Mouse (Mus musculus): ENCODE results near the gene Ankrd61.
A peak's percentile ranks its signal among the peaks of the same experiment; 100 is the strongest.

The Ankrd61 gene

DNA sequence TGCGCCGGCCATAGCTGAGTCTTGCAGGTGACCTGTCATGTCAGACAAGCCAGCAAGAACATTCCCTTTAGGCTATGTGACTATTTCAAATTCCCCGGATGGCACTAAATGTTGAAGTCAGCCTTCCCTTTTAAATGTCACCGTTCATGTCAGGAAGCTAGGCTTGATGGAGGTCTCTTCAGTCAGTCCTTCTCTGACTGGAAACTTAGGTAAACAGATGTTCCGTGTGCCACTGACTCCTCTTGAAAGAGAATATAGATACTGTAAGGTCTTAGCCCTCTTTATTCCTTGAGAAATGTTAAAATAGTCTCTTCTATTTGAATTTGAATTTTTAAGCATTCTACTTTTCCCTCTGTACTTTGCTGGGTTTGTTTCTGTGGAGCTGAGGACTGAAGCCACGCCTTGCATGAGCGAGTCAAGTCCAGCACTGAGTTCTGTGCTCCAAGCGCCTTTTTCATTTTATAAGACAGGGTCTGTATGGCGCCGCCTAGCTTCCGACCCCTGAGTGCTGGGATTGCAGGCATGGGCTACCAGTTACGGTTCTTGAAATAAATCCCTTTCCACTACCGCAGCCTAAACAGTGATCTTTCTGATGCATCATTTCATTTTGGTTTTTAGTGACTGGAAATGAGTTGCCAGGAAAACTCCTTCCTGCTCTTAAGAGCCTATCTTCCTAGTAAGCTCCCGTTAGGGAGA is at the start of gene Ankrd61:
Gene Ankrd61 (minus strand): TSS at position 51 of the 696 bp plus-strand sequence.
- no peak for DNase-seq (ENCODE audit: low spot score)

DNA sequence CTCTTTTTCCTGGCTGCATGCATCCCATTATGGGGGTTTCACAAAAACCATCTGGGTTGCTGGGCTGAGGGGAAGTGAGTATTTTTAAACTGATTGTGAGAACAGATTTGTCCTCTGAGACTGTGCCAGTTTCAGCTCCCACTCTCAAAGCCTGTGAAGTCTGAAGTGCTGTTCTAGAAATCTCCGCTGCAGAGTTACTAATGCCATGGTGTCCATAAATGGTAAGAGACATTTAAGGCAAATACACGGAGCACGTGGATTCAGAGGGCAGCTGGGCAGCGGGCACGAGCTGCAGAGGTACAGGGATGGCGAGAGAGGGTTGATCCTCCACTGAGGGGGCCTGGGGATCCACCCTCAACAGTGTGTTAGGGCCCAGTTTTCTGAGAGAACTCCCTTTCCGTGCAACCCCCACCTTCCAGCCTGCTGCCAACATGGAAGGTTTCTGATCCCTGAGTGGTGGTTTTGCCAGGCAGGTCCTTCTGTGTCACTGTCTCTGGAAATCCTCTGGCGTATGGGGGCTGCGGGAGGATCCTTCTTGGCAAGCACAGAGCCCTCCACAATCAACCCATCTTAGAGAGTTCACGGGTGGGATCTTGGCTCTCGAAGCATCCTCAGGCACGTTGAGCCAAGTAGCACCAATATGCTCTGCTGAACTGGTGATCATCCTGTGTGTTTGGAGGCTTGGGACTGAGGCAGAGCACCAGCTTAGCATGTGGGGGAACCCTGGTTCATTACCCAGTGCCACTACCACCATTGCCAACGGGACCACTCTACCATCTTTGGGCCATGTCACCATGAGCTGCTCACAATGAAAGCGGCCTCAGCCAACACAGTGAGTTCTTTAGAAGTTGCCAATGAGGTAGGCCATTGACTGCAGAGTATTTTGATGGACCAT is 46.0 kb upstream of the Ankrd61 start:
- no peak for DNase-seq (ENCODE audit: low spot score)

DNA sequence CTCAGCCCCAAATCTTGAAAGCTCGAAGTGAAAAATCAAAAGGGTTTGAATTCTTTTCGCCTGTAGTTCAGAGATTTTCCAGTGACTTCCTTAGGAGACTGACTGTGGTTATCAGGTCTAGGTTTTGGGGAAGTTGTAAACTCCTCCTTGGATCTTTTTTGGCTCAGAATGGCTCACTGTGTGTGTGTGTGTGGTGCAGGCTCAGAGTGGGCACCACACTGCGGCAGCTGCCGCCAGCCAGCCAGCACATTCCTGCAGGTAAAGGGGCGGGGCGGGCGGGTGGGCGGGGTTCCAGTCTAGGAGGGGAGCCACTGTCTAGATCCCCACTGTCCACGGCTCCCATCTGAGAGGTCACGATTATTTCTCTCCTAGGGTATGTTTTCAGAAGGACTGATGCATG is 44.1 kb upstream of the Ankrd61 start:
- DNase-seq (ENCODE audit: low spot score), result no peak

GRCm38 (mm10) chr5:143936156-143936555 is 38.7 kb upstream of the Ankrd61 start:
- no peak for DNase-seq (ENCODE audit: low spot score)

DNA sequence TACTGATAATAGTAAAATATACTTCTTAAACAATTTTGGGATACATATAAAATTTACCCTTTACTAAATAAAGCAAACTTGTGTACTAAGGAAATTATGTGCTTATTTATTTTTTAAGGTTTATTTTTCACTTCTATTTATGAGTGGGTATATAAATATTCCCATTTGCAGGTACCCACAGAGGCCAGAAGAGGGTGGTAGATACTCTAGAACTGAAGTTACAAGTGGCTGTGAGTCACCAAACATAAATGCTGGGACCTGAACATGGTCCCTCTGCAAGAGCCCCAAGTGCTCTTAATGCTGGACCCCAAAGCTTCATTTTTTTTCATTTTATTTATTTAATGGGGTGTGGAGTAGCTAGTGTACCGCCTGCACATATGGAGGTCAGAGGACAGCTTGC is 36.4 kb upstream of the Ankrd61 start:
- no peak for DNase-seq (ENCODE audit: low spot score)

DNA sequence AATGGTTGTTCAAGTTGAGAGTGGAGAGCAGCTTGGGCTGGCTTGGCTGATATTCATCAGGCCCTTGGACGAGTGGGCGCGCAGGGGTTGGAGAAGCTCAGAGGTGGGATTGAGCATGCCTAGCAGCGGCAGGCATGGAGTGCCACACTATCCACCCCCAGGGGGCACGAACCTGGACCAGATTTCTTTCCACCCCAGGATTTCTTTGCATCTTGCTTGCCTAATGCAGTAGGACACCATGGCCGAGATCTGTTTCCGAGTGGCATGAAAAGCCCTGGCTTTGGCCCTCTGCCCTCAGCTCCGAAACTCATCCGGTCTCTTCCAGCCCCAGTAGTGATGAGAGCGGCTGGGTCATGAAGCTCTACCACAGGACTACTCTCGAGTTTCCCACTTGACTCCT is 35.9 kb upstream of the Ankrd61 start:
- no peak for DNase-seq (ENCODE audit: low spot score)

DNA sequence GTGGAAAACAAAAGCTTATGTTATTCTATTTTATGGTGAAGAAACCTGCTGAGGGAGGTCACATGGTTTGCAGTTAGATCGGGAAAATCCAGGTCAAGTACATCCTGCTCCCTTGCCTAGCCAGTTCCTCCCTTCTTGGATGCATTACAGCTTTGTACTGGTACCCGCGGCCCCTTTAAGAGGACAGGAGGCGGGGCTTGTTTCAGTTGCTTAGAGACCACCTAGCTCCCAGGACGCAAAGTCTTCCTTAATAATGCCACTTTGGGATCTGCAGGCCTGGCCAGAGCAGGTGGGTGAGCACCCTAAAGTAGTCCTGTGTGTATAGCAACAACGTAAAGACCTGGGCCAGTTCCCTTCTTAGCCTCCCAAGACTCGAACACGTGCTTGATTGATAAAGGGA is 35.3 kb upstream of the Ankrd61 start, which contains the start of gene Rsph10b:
Gene Rsph10b (plus strand): TSS at position 205 of the 400 bp plus-strand sequence.
- peak; percentile 52 for DNase-seq (ENCODE audit: low spot score)

DNA sequence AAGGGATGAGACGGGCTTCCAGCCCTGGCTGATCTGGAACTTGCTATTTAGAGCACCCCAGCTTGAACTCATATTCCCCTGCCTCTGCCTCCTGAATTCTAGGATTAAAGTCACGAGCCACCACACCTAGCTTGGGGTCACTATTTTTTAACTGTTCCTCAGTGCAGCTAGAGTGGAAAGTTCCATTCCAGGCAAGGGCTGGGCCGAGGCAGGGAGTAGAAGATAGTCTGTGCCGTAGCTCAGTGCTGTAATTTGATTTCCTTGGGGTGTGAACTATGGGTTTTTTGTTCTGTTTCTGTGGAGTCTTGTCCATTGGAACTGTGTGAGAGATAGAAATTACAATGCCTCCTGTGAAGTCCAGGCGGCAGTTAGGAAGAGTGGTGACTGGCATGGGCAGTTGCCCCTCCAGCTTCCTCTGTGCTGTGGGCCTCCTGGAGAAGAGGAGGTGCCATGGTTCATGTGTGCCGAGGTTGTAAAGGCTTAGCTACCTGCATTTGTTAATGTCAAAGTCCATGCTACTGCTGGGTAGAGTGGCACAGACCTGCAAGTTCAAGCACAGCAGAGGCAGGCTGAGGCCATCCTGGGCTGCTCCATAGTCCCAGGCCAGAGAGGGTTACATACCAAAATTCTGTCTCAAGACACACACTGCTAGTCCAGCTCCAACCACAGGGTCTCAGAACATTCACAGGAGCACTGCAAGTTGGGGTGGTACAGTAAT is 34.5 kb upstream of the Ankrd61 start:
- DNase-seq (ENCODE audit: low spot score), result no peak

DNA sequence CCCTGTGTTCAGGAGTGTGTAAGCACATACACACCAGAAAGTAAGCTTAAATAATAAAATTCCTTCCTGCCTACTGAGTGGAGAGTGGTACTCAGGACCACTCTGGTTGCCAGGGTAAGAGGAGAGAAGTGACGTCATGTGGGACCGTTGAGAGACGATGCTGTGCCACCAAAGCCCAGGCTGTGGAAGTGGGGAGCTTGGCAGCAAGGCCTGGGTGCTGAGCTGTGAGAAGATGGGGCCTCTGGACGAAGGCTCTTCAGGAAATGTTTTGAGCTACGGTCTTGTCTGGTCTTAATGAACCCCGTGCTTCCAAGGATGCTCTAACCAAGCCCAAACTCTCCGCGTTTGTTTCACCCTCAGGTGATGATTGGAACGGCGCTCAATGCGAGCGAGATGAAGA is 33.2 kb upstream of the Ankrd61 start:
- no peak for DNase-seq (ENCODE audit: low spot score)

GRCm38 (mm10) chr5:143929291-143929690 is 31.8 kb upstream of the Ankrd61 start:
- no peak for DNase-seq (ENCODE audit: low spot score)

DNA sequence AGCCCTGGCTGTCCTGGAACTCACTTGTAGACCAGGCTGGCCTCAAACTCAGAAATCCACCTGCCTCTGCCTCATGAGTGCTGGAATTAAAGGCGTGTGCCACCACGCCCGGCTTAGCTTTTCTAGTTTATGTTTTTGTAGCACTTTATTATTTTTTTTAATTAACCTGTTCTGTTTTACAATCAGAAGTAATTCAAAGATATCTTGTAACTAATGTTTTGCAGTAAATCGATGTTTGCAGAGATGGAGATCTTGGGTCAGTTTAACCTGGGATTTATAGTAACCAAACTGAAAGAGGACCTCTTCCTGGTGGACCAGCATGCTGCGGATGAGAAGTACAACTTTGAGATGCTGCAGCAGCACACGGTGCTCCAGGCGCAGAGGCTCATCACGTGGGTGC is 30.4 kb upstream of the Ankrd61 start, which contains the start of gene Gm42421:
Gene Gm42421 (plus strand): TSS at position 301 of the 400 bp plus-strand sequence.
- no peak for DNase-seq (ENCODE audit: low spot score)

DNA sequence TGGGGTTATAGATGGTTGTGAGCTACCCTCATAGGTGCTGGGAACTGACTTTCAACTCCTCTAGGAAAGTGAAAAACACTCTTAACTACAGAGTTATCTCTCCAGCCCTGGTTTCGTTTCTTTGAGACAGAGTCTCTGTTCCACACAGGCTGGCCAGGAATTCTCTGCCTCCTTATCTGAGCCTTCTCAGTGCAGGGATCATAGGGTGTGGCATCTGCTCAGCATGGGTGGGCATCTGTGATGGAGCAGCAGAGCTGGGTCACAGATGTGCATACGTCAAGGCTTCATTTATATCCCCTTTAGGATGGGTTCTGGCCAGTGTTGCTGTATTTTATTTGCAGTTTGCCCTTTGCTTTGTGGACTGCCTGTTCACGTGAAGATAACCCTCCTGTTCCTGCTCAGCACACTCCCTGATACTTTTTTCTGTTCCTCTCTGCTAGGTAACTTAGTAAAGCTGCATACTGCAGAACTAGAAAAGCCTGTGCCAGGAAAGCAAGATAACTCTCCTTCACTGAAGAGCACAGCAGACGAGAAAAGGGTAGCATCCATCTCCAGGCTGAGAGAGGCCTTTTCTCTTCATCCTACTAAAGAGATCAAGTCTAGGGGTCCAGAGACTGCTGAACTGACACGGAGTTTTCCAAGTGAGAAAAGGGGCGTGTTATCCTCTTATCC is 27.4 kb upstream of the Ankrd61 start:
- no peak for DNase-seq (ENCODE audit: low spot score)

DNA sequence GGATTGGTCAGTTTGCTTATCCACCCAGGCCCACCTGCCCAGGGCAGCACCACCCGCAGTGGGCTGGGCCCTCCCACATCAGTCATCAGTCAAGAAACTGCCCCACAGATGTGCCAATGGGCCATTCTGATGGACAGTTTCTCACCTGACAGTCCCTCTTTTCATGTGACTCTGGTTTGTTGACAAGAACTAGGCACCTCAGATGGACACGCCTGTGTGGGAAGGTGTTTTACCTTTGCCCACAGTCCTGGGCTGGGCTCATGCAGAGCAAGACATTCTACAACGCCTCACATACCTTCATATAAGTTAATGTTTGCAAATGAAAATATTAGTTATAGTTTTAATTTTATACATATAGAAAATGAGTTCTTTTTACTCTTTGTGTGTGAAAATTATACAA is 20.6 kb upstream of the Ankrd61 start:
- no peak for DNase-seq (ENCODE audit: low spot score)

GRCm38 (mm10) chr5:143917418-143917817 is 19.9 kb upstream of the Ankrd61 start:
- peak; percentile 71 for DNase-seq (ENCODE audit: low spot score)

- no peak for DNase-seq (ENCODE audit: low spot score)
These were observed 18.7 kb upstream of the Ankrd61 start for GRCm38 (mm10) chr5:143916221-143916620.

- peak; percentile 91 for DNase-seq (ENCODE audit: low spot score)
These were observed 12.2 kb upstream of the Ankrd61 start, which contains the start of the genes Aimp2 and Pms2 for GRCm38 (mm10) chr5:143909417-143910400. Gene Aimp2, minus strand, starts transcription at chr5:143909847. Gene Pms2, plus strand, starts transcription at chr5:143909964.

DNA sequence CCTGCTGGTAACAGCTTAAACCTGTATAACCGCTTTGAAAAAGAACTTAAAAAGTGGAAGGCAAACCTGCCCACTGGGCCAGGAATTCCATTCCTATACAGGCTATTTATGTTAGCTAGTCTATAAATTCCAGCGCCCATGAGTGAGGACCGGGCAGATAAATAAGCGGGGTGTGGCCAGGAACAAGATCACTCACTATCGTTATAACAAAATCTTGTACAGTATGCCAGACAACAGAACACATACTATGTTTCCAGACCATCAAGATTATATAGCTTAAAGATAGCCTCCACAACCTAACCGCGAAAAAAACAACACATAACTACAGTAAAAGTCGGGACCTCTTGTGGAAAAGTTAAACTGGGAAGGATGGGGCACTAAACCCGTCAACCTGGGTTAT is 11.4 kb upstream of the Ankrd61 start:
- no peak for DNase-seq (ENCODE audit: low spot score)

- no peak for DNase-seq (ENCODE audit: low spot score)
These were observed 8.9 kb upstream of the Ankrd61 start for GRCm38 (mm10) chr5:143906429-143906828.

- no peak for DNase-seq (ENCODE audit: low spot score)
These were observed 6.3 kb upstream of the Ankrd61 start for GRCm38 (mm10) chr5:143903813-143904212.

DNA sequence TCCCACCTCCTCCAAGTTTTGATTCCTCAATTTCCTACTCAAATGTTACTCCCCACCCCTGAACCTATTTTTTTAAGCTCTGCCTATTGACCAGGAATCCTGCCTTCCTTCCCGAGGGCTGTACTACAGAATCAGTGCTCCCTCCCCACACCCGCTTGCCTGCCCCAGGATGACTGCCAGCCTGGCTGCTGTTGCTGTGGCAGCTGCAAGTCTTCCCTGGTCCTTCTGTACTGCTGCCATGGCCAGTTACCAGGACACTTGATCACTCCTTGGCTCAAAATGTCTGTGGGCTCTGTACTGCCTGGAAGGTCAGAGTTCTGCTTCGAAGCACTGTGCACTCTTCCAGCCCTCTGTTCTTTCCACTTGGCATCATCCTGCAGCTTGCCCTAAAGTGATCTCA is 4.6 kb upstream of the Ankrd61 start:
- DNase-seq (ENCODE audit: low spot score), result no peak

DNA sequence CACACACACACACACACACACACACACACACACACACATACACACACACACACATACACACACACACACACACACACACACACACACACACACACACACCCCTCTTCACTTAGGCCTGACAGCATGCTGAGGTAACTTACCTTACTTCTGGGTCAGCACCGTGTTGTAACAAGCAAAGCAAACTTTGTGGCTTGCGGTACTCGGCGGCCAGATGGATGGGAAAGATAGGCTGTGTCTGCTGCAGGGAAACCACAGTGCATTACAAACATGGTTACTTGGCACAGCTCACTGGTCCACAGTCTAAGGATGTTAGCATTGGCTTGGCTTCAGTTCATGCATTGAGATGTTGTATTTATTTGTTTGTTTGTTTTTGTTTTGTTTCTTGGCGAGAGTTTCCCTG is 4.1 kb downstream of the Ankrd61 start:
- DNase-seq (ENCODE audit: low spot score), result no peak
